Mouse (Mus musculus) thymus, adult 2 months (tissue): Measurements from ENCODE around the gene Acss3.

Experiments
- CTCF ChIP-seq: fragments of 200-500 bp; IDR thresholded peaks from 2 replicates; pipeline ENCODE4 v1.5.1; 2012; ENCODE audit warnings: mild to moderate bottlenecking, control low read depth, low read length, moderate library complexity, borderline replicate concordance; ENCODE audit not compliant: control insufficient read depth, poor library complexity, insufficient read depth; ENCODE audit errors: extremely low read depth
- POLR2A ChIP-seq: fragments of 200-500 bp; IDR thresholded peaks from 2 replicates; pipeline ENCODE4 v1.6.1; 2012; ENCODE audit warnings: mild to moderate bottlenecking, low read length, control low read depth, moderate library complexity; ENCODE audit not compliant: control insufficient read depth, poor library complexity, insufficient read depth; ENCODE audit errors: extremely low read depth

DNA sequence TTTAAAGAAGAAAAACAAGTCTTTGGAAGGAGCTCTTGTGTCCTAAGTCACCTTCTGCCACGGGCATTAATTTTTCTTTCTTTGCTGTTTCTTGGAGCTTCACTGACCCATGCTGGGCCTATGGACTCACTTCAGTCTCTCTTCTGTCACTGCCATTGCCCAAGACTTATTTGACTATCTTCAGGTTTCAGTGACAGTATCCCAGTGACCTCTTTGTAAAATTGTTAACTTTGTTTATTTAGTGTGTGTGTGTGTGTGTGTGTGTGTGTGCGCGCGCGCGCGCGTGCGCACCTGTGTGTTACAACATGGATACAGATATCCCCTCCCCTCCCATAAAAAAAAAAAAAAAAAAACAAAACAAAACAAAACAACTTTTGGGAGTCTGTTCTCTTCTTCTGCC lies 2.2 kb downstream of the Acss3 start:
- TF ChIP-seq CTCF (no peak), POLR2A (no peak)
